Mouse (Mus musculus): ENCODE results near the gene Skida1. TPM values are rescaled to one million over a fixed set of nuclear protein-coding genes. Genes with fewer than 3 reads are reported as not detected.
A peak's percentile ranks its signal among the peaks of the same experiment; 100 is the strongest.
"Not testable (repeated sequence)": the region's sequence is repeated elsewhere in the genome, so short reads cannot be mapped to it uniquely, and the experiment has no call there.

The Skida1 gene
- polyA plus RNA-seq (2012; rRNA removed) = 25.4 and 33.5 TPM in 2 replicates

DNA sequence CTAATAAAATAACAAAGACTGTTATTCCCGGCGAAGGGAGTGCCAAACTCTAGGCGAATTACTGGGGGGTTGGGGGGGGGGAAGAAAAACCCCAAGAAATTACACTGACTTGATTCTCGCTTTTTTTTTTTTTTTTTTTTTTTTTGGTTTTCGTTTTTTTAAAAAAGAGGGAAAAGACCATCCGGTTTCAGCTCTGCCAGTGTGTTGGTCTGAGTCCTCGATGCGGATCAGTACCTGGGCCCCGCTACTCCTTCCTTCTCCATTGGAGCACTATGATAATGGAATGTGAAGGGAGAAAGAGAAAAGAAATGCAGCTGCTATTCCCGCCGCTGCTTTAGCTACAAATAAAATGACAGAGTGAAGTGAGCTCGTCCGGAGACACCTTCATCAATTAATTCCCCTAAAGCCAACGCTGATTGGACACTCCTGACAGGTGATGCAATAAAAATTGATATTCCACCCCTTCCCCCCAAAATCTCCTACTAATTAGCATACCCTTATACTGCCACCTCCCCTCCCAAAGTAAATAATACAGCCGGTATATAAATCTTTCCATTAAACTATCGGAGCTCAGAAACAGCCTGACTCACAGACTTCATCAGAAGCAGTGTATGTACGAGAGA lies at the start of gene Skida1:
Gene Skida1, minus strand, starts transcription at position 599 of the 623 bp plus-strand sequence.
- TF ChIP-seq POLR2A (IDR thresholded peaks at IDR 0.05; ENCODE audit: borderline replicate concordance, extremely low read depth, insufficient read depth, insufficient read length, poor library complexity, severe bottlenecking) = no peak
- TF ChIP-seq CTCF (IDR thresholded peaks at IDR 0.05; ENCODE audit: borderline replicate concordance, extremely low read depth, insufficient read depth, insufficient read length) = no peak
- DNase-seq (ENCODE audit: low read depth) = peak; percentile 95

DNA sequence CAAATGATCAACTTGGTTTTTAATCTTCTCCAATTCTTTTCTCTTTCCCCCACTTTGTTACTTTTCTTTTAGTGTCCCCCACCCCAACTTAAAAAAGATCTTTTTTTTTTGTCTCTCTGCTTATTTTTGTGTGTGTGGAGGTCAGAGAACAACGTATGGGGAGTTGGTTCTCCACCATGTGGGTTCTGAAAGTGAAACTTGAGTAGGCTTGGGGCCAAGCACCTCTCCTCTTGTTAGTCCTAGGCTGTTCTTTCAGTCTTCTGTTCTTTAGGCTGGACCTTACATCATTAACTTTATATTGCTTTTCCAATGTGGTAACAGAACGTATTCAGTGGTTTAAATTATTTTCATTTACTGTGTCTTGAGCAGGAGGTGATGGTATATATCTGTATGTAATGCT lies 47.0 kb upstream of the Skida1 start:
- DNase-seq (ENCODE audit: low read depth) = no peak
- no peak for TF ChIP-seq POLR2A (IDR thresholded peaks at IDR 0.05; ENCODE audit: borderline replicate concordance, extremely low read depth, insufficient read depth, insufficient read length, poor library complexity, severe bottlenecking)
- no peak for TF ChIP-seq CTCF (IDR thresholded peaks at IDR 0.05; ENCODE audit: borderline replicate concordance, extremely low read depth, insufficient read depth, insufficient read length)

DNA sequence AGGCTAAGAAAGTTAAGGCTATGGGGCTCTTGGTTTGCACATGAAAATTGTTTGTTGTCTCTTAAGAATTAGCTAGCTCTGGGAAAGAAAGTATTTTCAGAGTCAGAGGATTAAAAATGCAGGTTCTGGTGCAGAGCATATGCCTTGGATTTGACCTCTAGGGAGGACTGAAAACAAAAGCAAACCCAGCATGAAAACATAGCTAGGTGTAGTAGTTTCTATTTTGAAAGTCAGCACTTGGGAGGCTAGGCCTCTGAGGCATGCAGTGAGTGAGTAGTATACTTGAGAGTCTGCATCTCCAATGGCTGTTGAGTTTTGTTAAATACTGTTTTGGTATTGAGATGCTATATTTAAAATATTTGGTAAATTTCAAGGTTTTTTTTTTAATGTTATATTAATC lies 45.5 kb upstream of the Skida1 start:
- TF ChIP-seq POLR2A (IDR thresholded peaks at IDR 0.05; ENCODE audit: borderline replicate concordance, extremely low read depth, insufficient read depth, insufficient read length, poor library complexity, severe bottlenecking) (no peak), CTCF (IDR thresholded peaks at IDR 0.05; ENCODE audit: borderline replicate concordance, extremely low read depth, insufficient read depth, insufficient read length) (no peak)
- no peak for DNase-seq (ENCODE audit: low read depth)

DNA sequence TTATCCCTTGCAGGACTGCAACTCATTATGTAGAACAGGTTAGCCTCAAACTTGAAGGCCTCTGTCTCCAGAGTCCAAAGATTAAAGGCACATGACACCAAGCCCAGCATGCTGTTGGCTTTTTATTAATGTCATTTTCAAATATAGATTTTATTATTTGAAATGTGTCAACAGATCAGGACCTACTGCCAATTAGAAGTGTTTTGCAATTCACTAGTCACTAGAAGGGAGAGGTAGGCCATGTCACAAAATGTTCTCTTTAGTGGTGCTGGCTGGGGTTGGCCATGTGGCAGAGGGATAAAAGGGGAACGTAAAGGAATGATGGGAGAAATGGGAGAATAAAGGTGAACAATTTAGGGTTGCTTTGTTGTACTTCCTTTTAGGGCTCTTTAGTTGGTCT lies 45.0 kb upstream of the Skida1 start:
- DNase-seq (ENCODE audit: low read depth) = no peak
- TF ChIP-seq POLR2A (IDR thresholded peaks at IDR 0.05; ENCODE audit: borderline replicate concordance, extremely low read depth, insufficient read depth, insufficient read length, poor library complexity, severe bottlenecking) (no peak), CTCF (IDR thresholded peaks at IDR 0.05; ENCODE audit: borderline replicate concordance, extremely low read depth, insufficient read depth, insufficient read length) (no peak)

DNA sequence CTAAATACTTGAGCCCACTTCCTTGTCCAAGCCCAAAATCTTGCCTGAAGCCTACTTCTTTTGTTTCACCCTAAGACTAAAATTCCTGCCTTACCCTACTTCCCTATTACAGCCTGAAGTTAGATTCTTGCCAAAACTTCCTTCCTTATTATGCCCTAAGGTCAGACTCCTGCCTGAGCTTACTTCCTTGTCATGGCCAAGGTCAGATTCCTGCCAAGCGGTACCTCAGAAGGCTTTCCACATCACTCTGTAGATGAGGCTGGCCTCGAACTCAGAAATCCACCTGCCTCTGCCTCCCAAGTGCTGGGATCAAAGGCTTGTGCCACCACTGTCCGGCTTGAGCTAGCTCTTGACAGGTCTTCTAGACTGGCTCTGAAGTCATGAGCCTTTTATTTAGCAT lies 38.8 kb upstream of the Skida1 start:
- not testable (repeated sequence) for DNase-seq (ENCODE audit: low read depth)

DNA sequence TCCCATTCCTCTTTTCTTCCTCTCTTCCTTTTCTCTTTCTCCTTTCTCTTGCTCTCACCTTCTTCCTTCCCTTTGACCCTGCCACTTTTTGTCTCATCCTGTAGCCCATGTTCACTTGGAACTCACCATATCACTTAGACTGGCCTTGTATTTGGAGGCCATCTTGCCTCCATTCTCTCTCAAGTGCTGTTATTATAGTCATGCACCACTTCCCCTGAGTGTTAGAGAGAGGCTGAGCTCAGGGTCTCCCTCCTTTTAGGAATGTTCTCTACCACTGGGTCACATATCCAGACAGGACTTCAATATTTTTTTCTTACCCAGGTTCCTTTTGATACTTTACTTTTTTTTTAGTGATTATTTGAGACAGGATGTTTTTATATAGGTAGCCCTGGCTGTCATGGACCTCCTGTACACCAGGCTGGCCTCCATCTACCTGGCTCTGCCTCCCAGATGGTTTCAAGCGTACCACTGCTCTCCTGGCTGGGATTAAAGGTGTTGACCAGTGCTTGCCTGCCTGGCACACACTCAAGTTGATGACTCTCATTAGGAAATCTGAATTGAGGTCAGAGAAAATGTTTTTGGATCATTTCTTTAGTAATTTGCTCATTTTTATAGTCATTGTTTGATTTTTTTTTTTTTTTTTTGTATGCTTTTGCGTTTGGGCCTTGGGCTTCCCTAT lies 31.5 kb upstream of the Skida1 start:
- TF ChIP-seq CTCF (IDR thresholded peaks at IDR 0.05; ENCODE audit: borderline replicate concordance, extremely low read depth, insufficient read depth, insufficient read length) (no peak), POLR2A (IDR thresholded peaks at IDR 0.05; ENCODE audit: borderline replicate concordance, extremely low read depth, insufficient read depth, insufficient read length, poor library complexity, severe bottlenecking) (no peak)
- no peak for DNase-seq (ENCODE audit: low read depth)

DNA sequence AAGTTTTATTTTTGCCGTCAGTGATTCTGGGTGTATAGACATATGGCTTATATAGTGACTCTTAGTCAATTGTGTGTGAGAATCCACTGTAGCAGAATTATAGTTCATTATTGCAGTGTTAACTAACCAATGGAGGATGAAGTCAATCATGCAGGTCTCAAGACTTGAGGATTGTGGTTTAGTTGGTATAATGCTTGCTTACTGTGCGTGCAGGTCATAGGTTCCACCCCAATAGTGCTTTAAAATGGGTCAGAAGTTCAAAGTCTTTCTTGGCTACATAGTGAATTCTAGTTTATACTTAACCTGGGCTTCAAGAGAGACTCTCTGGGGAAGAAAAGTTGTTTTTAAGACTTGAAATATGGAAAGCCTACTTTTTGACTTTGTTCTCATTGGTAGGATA lies 23.1 kb upstream of the Skida1 start:
- no peak for DNase-seq (ENCODE audit: low read depth)
- TF ChIP-seq POLR2A (IDR thresholded peaks at IDR 0.05; ENCODE audit: borderline replicate concordance, extremely low read depth, insufficient read depth, insufficient read length, poor library complexity, severe bottlenecking) (no peak), CTCF (IDR thresholded peaks at IDR 0.05; ENCODE audit: borderline replicate concordance, extremely low read depth, insufficient read depth, insufficient read length) (no peak)

DNA sequence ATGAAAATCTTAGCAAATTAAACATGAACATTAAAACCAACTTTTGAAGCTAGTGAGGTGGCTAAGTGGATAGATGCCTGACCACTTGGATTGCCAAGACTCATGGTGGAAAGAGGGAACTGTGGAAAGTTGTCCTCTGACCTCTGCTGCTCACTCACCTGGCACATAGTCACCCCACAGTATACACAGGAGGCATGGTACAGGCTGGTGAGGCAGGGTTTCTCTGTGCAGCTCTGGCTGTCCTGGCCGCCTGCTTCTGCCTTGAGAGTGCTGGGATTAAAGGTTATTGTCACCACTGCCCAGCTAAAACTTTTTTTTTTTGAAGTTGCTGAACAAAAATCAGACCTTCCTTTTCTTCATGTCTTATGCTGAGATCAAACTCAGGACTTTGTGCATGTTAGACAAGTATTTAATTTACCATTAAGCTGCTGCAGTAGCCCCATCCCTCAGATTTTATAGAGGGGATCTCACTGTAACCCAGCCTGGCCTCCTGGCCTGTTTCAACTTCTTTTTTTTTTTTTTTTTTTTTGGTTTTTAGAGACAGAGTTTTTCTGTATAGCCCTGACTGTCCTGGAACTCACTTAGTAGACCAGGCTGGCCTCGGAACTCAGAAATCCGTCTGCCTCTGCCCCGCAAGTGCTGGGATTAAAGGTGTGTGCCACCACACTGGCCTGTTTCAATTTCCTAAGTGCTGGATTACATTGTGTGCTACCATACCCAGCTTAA lies 19.4 kb upstream of the Skida1 start:
- TF ChIP-seq CTCF (IDR thresholded peaks at IDR 0.05; ENCODE audit: borderline replicate concordance, extremely low read depth, insufficient read depth, insufficient read length) (no peak), POLR2A (IDR thresholded peaks at IDR 0.05; ENCODE audit: borderline replicate concordance, extremely low read depth, insufficient read depth, insufficient read length, poor library complexity, severe bottlenecking) (no peak)
- no peak for DNase-seq (ENCODE audit: low read depth)

DNA sequence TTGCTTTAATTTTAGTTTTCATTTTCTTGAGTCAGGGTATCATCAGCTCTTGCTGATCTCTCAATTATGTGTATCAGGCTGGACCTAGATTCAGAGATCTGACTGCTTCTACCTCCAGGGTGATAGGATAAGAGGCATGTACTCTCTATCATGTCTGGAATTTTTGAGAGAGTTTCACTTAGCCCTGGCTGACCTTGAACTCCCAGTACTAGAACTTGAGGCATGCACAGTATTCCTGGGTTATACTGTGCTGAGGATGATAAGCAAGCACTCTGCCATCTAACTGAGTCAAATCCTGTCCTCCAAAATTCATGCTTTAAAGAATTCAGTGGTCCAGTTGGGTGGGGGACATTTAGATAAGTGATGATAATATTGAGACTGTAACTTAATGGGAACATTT lies 17.6 kb upstream of the Skida1 start:
- no peak for TF ChIP-seq POLR2A (IDR thresholded peaks at IDR 0.05; ENCODE audit: borderline replicate concordance, extremely low read depth, insufficient read depth, insufficient read length, poor library complexity, severe bottlenecking)
- TF ChIP-seq CTCF (IDR thresholded peaks at IDR 0.05; ENCODE audit: borderline replicate concordance, extremely low read depth, insufficient read depth, insufficient read length) = no peak
- no peak for DNase-seq (ENCODE audit: low read depth)

DNA sequence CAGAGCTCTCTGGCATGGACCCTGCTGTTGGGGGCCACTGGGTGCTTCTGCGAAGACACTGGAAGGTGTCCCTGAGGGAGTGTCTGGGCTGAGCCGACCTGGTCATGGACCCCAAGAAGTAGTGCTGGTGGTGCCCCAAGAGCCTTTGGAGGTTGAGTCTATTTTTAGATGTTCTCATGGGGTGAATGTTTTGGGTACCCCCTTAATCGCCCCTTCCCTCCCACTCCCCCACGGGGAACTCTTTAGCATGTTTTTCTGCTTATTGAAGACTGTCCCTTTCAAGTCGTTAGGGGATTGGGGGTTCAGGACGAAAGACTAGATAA lies 16.8 kb upstream of the Skida1 start:
- TF ChIP-seq POLR2A (IDR thresholded peaks at IDR 0.05; ENCODE audit: borderline replicate concordance, extremely low read depth, insufficient read depth, insufficient read length, poor library complexity, severe bottlenecking) (no peak), CTCF (IDR thresholded peaks at IDR 0.05; ENCODE audit: borderline replicate concordance, extremely low read depth, insufficient read depth, insufficient read length) (no peak)

DNA sequence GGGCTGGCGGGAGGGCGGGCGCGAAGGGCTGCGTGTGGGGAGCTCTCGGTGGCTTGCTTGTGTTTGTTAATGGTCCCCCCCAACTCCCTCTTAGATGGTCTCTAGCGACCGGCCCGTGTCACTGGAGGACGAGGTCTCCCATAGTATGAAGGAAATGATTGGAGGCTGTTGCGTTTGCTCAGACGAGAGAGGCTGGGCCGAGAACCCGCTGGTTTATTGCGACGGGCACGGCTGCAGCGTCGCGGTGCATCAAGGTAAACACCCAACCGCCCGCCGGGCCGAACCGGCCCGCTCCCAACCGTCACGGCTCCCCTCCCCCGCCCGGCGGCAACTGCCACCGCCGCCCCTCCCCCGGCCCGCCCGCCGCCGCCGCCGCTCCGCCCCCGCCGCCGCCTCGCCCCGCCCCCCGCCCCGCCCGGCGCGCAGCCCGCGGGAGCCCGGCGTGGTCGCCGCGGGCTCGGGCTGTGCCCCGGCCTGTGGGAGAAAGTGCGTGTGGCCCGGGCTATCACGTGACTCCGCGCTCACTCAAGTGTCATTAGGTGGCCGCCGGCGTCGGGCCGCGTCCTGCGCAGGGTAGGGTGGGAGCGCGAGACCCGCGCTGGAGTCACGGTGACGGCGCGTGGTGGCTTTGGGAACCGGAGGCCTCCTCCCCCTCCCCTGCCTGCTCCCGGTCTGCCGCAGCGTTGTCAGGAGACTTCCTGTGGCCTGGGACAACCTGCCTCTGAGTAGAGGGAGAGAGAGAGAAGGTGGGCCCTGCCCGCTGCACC lies 16.3 kb upstream of the Skida1 start:
- TF ChIP-seq CTCF (IDR thresholded peaks at IDR 0.05; ENCODE audit: borderline replicate concordance, extremely low read depth, insufficient read depth, insufficient read length) (no peak), POLR2A (IDR thresholded peaks at IDR 0.05; ENCODE audit: borderline replicate concordance, extremely low read depth, insufficient read depth, insufficient read length, poor library complexity, severe bottlenecking) (peak; percentile 40; the same call in 1 of the 2 replicates)
- DNase-seq (ENCODE audit: low read depth) = peak; percentile 82

More for the DNA sequence above, 16.8 kb upstream of the Skida1 start:
- no peak for DNase-seq (ENCODE audit: low read depth)
